Mouse (Mus musculus) midbrain, embryonic 14.5 days (tissue): ENCODE measurements around the gene Gns. TPM values are rescaled to one million over a fixed set of nuclear protein-coding genes. Genes with fewer than 3 reads are reported as not detected.

Source experiments
- ATAC-seq: fragments of 200-750 bp; cut with Nextera tagmentation; 2 replicates; pipeline ENCODE4 v1.8.0; 2017; ENCODE audit warnings: moderate number of reproducible peaks, moderate library complexity; ENCODE audit not compliant: low FRiP score, low TSS enrichment
- DNase-seq: peaks from one replicate; pipeline ENCODE4 v3.0.0-alpha.2; 2015
- H3K27ac ChIP-seq: fragments of 300-500 bp; sonication (generic); replicated peaks from 2 replicates; pipeline ENCODE4 v1.5.1; 2014; ENCODE audit warnings: mild to moderate bottlenecking, low read depth, low read length, moderate library complexity
- H3K27me3 ChIP-seq: fragments of 300-500 bp; sonication (generic); 2 replicates; pipeline ENCODE4 v1.6.1; 2014; ENCODE audit warnings: low read length, control low read depth, mixed read lengths; ENCODE audit not compliant: control insufficient read depth, insufficient read depth
- H3K36me3 ChIP-seq: fragments of 300-500 bp; sonication (generic); 2 replicates; pipeline ENCODE4 v1.6.1; 2014; ENCODE audit warnings: low read length, control low read depth; ENCODE audit not compliant: control insufficient read depth, insufficient read depth
- H3K4me1 ChIP-seq: fragments of 300-500 bp; sonication (generic); 2 replicates; pipeline ENCODE4 v1.6.1; 2014; ENCODE audit warnings: mild to moderate bottlenecking, antibody characterized with exemption, low read length, control low read depth; ENCODE audit not compliant: control insufficient read depth, insufficient read depth
- H3K4me2 ChIP-seq: fragments of 300-500 bp; sonication (generic); 2 replicates; pipeline ENCODE4 v1.6.1; 2014; ENCODE audit warnings: mild to moderate bottlenecking, low read length, moderate library complexity
- H3K4me3 ChIP-seq: fragments of 300-500 bp; sonication (generic); replicated peaks from 2 replicates; pipeline ENCODE4 v1.5.1; 2014; ENCODE audit warnings: low read depth, low read length
- H3K9ac ChIP-seq: fragments of 300-500 bp; sonication (generic); replicated peaks from 2 replicates; pipeline ENCODE4 v1.6.1; 2014; ENCODE audit warnings: mild to moderate bottlenecking, low read length, moderate library complexity
- H3K9me3 ChIP-seq: fragments of 300-500 bp; sonication (generic); 2 replicates; pipeline ENCODE4 v1.6.1; 2016; ENCODE audit warnings: low read length, control low read depth, mixed read lengths; ENCODE audit not compliant: control insufficient read depth
- WGBS: fragments of 180-500 bp; shearing (Covaris S2); extraction: QIAGEN DNeasy Blood & Tissue Kit; methylation state at CpG from one replicate; pipeline ENCODE4 v1.1.7; 2014; 5-methylcytosine and 5-hydroxymethylcytosine counted together
- polyA plus RNA-seq: library from polyadenylated mRNA; unstranded; fragments of >200 nt; fragmentation: Nextera tagmentation; extraction: Ambion mirVana; gene quantifications from 2 replicates; pipeline ENCODE4 v1.2.1, GENCODE M21; 2014

The Gns gene
- polyA plus RNA-seq, 1 experiment from 2014 or later = 47.2 TPM

DNA sequence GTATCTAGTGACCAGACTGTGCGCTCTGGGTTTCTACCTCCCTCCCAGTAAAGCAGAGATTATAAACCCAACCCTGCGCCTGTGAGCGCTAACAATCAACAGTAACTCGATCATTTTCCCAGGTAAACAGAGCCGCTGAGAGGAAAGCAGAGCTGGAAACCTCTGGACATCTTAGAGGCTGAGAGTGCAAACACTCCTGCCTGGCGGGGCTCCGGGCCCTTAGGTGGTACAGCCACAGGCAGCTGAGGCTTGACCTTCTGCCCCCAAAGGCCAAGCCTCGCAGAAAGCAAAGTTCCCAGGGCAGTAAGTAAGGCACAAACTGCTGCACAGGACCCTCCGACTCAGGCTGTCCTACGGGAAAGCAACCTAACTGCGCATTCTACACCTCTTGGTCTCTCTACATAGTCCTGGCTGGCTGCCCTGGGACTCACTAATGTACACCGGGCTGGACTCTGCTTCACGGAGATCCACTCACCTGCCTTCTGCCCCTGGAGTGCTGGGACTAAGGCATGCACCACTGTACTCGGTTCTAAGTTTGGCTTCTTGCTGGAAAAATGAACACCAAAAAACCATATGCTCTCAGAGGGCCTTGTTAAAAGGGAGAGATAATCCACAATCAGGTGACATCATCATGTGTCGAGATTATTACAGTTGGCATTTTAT, 69.7 kb downstream of the Gns start:
- WGBS = 86% methylated on average over 15 of the region's 15 CpGs
- H3K4me1 ChIP-seq = peaks cover 15% of the 10 kb centered on the region; the same call in 1 of the 2 replicates
- H3K9me3 ChIP-seq = no peaks in the 10 kb centered on the region
- no peaks in the 10 kb centered on the region for H3K36me3 ChIP-seq
- DNase-seq (no peak), ATAC-seq (no peak)
- H3K4me3 ChIP-seq = no peak overlapping the region
- H3K4me2 ChIP-seq = no peak overlapping the region
- H3K27ac ChIP-seq = no peak overlapping the region
- H3K9ac ChIP-seq = no peak overlapping the region
- no peaks in the 10 kb centered on the region for H3K27me3 ChIP-seq

DNA sequence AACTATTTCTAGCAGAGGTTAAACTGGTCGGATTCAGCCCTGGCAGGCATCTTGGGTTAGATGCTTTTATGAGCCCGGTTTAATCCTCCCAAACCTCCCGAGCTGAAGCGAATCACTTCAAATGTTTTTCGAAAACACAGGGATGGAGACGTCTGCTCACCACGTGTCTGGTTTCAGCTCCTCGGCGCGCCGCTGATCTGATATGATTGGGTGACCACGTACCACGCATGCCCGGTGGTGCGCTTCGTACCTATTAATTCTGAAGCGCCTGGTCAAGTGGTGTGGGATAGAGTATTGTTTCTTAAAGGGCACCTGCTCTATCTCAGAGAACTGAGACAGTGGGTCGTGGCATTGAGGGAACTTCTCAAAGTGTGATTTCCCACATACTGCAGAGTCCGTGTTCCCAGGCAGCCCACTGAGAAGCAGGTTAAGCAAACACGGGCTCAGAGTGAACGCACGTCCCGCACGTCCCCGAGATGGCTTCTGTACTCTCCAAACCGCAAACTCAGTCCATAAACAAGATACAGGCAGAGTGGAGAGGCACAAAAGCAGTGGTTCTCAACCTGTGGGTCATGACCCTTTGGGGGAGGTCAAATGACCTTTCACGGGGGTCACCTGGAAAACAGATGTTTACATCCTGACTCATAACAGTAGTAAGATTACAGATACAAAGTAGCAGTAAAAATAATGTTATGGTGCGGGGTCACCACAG, 70.8 kb downstream of the Gns start:
- ATAC-seq = no peak
- Histone ChIP-seq H3K27me3 (no peaks in the 10 kb centered on the region), H3K9ac (no peak overlapping the region), H3K4me1 (peaks cover 12% of the 10 kb centered on the region; the same call in 1 of the 2 replicates), H3K4me2 (no peak overlapping the region), H3K9me3 (no peaks in the 10 kb centered on the region), H3K36me3 (no peaks in the 10 kb centered on the region), H3K4me3 (no peak overlapping the region), H3K27ac (no peak overlapping the region)
- WGBS = 60% methylated on average over 28 of the region's 28 CpGs
- DNase-seq = no peak

DNA sequence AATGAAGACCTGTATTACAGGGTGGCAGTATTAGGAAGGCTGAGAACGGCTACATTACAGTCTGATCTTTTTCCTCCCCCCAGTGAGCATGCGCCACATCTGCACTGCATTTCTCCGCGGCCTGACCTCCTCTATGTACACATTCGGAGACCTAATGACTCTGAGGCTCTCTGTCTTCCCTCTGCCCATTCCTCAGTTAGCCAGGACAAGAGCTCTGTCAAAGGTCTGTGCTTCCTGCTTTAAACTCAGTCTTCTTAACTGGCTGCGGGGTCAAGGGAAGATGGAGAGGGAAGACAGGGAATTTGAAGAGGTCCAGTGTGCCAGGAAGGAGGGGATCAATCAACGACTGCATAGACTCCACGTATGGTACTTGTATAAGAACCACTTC, 71.4 kb downstream of the Gns start:
- Histone ChIP-seq H3K4me2 (no peak overlapping the region), H3K27me3 (no peaks in the 10 kb centered on the region), H3K4me3 (no peak overlapping the region), H3K9me3 (no peaks in the 10 kb centered on the region), H3K9ac (no peak overlapping the region), H3K36me3 (no peaks in the 10 kb centered on the region), H3K4me1 (peaks cover 12% of the 10 kb centered on the region; the same call in 1 of the 2 replicates), H3K27ac (no peak overlapping the region)
- DNase-seq (no peak), ATAC-seq (no peak)
- 72% methylated on average over 8 of the region's 8 CpGs for WGBS

DNA sequence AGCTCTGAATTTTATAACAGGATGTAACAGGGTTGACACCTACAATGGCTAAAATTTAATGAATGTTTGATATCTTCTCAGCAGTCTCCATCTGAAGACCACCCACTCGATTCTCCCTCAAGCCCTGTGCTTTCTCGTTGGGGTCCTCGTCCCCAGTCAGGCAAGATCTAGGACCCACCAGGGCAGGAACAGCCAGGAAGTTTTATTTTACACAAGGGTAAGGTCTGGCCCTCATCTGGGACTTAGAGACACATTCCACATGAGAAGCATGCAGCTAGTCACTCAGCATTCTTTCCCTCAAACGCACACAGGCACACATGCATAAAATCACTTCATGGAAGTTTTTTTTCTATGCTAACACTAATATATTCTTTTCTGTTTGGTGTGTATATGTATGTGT, 71.8 kb downstream of the Gns start:
- Histone ChIP-seq H3K27me3 (no peaks in the 10 kb centered on the region), H3K36me3 (no peaks in the 10 kb centered on the region), H3K9ac (no peak overlapping the region), H3K9me3 (no peaks in the 10 kb centered on the region), H3K4me2 (no peak overlapping the region), H3K4me3 (no peak overlapping the region), H3K27ac (no peak overlapping the region), H3K4me1 (peaks cover 12% of the 10 kb centered on the region; the same call in 1 of the 2 replicates)
- WGBS = 80% methylated on average over 4 of the region's 4 CpGs
- ATAC-seq (no peak), DNase-seq (no peak)

DNA sequence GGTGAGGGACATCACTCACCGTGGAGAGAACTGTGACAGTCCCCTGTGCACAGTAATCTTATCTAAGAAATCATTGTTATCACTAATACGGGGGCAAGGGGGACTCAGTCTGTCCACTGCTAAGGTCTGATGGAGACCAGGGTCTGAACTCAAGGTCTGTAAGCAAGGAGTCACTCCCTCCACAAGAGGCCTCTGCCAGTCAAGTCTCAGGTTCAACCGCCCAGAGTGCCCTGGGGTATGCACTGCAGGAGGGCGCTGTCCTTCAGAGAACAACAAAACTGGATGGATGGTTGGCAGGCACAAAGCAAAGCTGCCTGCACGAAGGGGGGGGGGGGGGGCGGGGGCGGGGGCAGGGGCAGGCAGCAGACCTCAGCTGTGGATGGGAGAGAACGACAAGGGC, 73.2 kb downstream of the Gns start:
- H3K9ac ChIP-seq = no peak overlapping the region
- 57% methylated on average over 6 of the region's 8 CpGs for WGBS
- ATAC-seq (no peak), DNase-seq (no peak)
- no peaks in the 10 kb centered on the region for H3K9me3 ChIP-seq
- H3K27me3 ChIP-seq = no peaks in the 10 kb centered on the region
- H3K4me1 ChIP-seq = peaks cover 1% of the 10 kb centered on the region; the same call in 1 of the 2 replicates
- H3K36me3 ChIP-seq = no peaks in the 10 kb centered on the region
- no peak overlapping the region for H3K4me2 ChIP-seq
- no peak overlapping the region for H3K4me3 ChIP-seq
- no peak overlapping the region for H3K27ac ChIP-seq

DNA sequence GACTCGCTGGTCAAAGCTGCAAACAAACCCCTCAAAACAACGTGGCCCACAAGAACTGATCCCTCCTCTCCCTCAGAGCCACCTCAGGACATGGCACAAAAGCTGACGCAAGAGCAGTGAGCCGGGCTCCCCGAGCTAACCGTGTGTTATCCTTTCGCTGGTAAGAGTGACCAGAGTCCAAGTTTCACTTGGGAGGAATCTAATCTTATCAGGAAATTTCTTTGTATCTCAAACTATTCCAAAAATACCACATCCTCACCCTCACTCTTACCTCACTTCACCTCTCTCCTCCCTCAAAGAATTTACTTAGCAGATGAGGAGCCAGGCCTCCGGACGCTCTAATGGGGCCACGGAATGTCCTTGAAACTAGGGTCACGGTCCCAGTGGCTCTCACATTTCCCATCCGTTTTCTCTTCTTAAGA, 74.4 kb downstream of the Gns start:
- H3K4me3 ChIP-seq = no peak overlapping the region
- 90% methylated on average over 12 of the region's 12 CpGs for WGBS
- no peaks in the 10 kb centered on the region for H3K9me3 ChIP-seq
- no peaks in the 10 kb centered on the region for H3K4me1 ChIP-seq
- ATAC-seq (no peak), DNase-seq (no peak)
- H3K27ac ChIP-seq = no peak overlapping the region
- H3K4me2 ChIP-seq = no peak overlapping the region
- H3K9ac ChIP-seq = no peak overlapping the region
- no peaks in the 10 kb centered on the region for H3K36me3 ChIP-seq
- no peaks in the 10 kb centered on the region for H3K27me3 ChIP-seq

DNA sequence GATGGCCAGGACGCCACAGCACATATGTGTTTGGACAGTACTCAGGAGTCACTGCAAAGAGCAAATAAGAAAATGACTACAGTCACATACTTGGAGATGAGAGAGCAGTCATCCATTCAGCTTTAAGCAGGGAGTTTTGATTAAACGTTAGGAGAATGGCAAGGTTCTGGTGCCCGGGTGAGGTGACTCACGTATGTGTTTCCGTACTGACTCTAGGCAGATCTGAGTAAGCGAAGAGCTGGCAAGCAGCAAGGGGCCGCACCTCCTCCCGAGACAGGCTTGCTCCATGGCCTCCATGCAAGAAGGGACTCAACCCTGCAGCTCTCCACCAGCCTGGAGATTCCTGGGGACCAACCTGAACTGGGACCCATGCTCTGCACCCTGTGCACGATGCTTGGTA, 78.9 kb downstream of the Gns start:
- H3K27ac ChIP-seq = no peak overlapping the region
- H3K9me3 ChIP-seq = no peaks in the 10 kb centered on the region
- no peaks in the 10 kb centered on the region for H3K27me3 ChIP-seq
- no peak overlapping the region for H3K4me3 ChIP-seq
- DNase-seq (no peak), ATAC-seq (no peak)
- 93% methylated on average over 9 of the region's 9 CpGs for WGBS
- no peaks in the 10 kb centered on the region for H3K36me3 ChIP-seq
- no peak overlapping the region for H3K4me2 ChIP-seq
- no peak overlapping the region for H3K9ac ChIP-seq
- peaks cover 6% of the 10 kb centered on the region; the same call in 1 of the 2 replicates for H3K4me1 ChIP-seq

DNA sequence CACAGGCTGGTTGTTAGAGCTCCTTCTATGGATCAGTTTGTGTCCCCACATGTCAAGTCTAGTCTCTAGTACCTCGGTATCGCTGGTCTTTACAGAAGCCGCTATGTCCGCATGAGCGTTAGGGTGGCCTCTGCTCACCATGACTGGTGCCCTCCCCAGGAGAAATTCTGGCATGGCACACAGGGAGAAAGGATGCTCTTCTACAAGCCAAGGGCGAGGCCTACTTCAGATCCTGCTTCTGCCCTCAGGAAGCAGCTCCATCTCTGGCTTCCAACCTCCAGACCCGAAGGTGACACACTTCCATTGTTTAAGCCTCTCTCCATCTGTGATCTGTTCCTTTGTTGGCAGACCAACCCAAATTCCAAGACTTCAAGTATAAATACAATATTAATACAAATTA, 79.3 kb downstream of the Gns start:
- Histone ChIP-seq H3K4me2 (no peak overlapping the region), H3K4me1 (peaks cover 6% of the 10 kb centered on the region; the same call in 1 of the 2 replicates), H3K9ac (no peak overlapping the region), H3K9me3 (no peaks in the 10 kb centered on the region), H3K36me3 (no peaks in the 10 kb centered on the region), H3K27me3 (no peaks in the 10 kb centered on the region), H3K27ac (no peak overlapping the region), H3K4me3 (no peak overlapping the region)
- no peak for DNase-seq
- WGBS = 92% methylated on average over 7 of the region's 7 CpGs
- no peak for ATAC-seq

DNA sequence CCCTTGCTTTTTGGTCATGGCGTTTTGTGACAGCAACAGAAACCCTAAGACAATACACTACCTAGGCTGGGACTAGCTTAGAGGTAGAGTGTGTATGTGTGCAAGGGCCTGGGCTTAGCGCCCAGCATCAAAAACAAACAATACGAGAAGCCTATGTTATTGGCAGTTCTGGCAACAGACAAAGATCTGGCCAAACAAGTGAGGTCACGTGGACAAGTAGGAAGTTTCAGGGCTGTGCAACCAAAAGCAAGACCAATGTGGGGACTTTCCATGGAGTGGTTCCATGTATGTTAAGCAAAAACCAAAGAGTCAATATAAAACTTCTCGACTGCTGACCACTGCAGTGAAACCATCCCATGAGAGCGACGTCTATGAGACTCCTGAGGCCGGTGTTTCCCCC, 80.9 kb downstream of the Gns start:
- WGBS = 88% methylated on average over 8 of the region's 8 CpGs

More for the DNA sequence above, 80.9 kb downstream of the Gns start:
- Histone ChIP-seq H3K9ac (no peak overlapping the region), H3K27ac (no peak overlapping the region), H3K4me2 (no peak overlapping the region), H3K27me3 (no peaks in the 10 kb centered on the region), H3K4me1 (peaks cover 6% of the 10 kb centered on the region; the same call in 1 of the 2 replicates), H3K9me3 (no peaks in the 10 kb centered on the region), H3K4me3 (no peak overlapping the region), H3K36me3 (no peaks in the 10 kb centered on the region)
- DNase-seq (no peak), ATAC-seq (no peak)
